Mouse (Mus musculus) frontal cortex, postnatal 14 days (tissue): ENCODE measurements around the gene Dpep1.

Experiments used
- DNase-seq, 2 experiments: peaks; one replicate each; pipeline ENCODE4 v3.0.0; 2022; ENCODE audit warnings: low spot score in 2 of 2

Dpep1 gene

DNA sequence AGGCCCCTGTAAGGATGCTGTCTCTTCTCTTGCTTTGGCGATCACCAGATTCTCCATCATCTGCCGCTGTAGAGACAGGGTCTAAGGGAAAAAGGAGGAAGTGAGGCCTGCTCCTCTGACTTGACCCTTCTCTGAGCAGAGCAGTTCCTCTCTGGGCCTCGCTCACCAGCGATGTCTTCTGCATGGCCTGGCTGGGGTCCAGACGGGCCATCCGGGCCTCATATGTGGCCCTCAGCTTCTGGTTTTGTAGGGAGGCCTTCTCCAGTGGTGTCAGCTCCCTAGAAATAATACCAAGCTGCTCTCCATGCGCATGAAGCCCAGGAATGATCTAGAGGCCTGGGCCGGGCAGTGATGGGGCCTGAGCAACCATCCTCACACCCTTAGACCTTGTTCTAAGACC is 62.6 kb downstream of the Dpep1 start:
- no peak for DNase-seq

GRCm38 (mm10) chr8:123250940-123251339 is 64.9 kb downstream of the Dpep1 start:
- DNase-seq, result no peak
